Comparison of ENCODE assay signal across 28 mouse cellular contexts in genomic region chr2:75754606-75755005, GRCm38 (mm10).
"Had no signal": no experiment of that assay in that cellular context is flagged by ENCODE, and none has a peak within 500 bp of the region (broad histone marks: within the 10 kb centered on the region; RNA-seq: fewer than 3 reads in every experiment).

No protein-coding gene starts in this region.

- H3K36me3 ChIP-seq: embryonic facial prominence, embryonic 10.5 days; embryonic facial prominence, embryonic 12.5 days; embryonic facial prominence, embryonic 13.5 days; embryonic facial prominence, embryonic 15.5 days; forebrain, embryonic 10.5 days; forebrain, embryonic 12.5 days; forebrain, embryonic 15.5 days had no signal

- H3K9me3 ChIP-seq: embryonic facial prominence, embryonic 10.5 days; embryonic facial prominence, embryonic 12.5 days; embryonic facial prominence, embryonic 13.5 days; embryonic facial prominence, embryonic 15.5 days; forebrain, embryonic 10.5 days; forebrain, embryonic 12.5 days; forebrain, embryonic 13.5 days; forebrain, embryonic 15.5 days had no signal

- H3K27me3 ChIP-seq: embryonic facial prominence, embryonic 12.5 days; embryonic facial prominence, embryonic 13.5 days; embryonic facial prominence, embryonic 15.5 days; forebrain, embryonic 12.5 days; forebrain, embryonic 13.5 days; forebrain, embryonic 15.5 days had no signal

- H3K9ac ChIP-seq: embryonic facial prominence, embryonic 12.5 days; embryonic facial prominence, embryonic 13.5 days; embryonic facial prominence, embryonic 15.5 days; forebrain, embryonic 12.5 days; forebrain, embryonic 13.5 days; forebrain, embryonic 15.5 days; forebrain, postnatal 0 days had no signal

- H3K4me3 ChIP-seq: embryonic facial prominence, embryonic 10.5 days; embryonic facial prominence, embryonic 12.5 days; embryonic facial prominence, embryonic 13.5 days; embryonic facial prominence, embryonic 15.5 days; erythroblast, embryonic 14.5 days; forebrain, embryonic 10.5 days; forebrain, embryonic 12.5 days; forebrain, embryonic 13.5 days; forebrain, embryonic 15.5 days; gastrocnemius, adult 2 months had no signal

- DNase-seq: cerebellum, adult 18-20 months; cerebellum, adult 2 months; cerebellum, adult 8-10 months; cerebellum, adult 9-10 months; cerebellum, adult 9-11 months; cerebellum, postnatal 10 days; cerebellum, postnatal 14 days; cerebellum, postnatal 25 days; cerebellum, postnatal 36 days; embryo, embryonic 11 days; forebrain, postnatal 0 days; gastrocnemius, adult 2 months; gastrocnemius, postnatal 10 days; gastrocnemius, postnatal 14 days; gastrocnemius, postnatal 25 days; gastrocnemius, postnatal 36 days; heart, adult 18-20 months had no signal

- H3K4me2 ChIP-seq: embryonic facial prominence, embryonic 12.5 days; embryonic facial prominence, embryonic 13.5 days; embryonic facial prominence, embryonic 15.5 days; forebrain, embryonic 12.5 days; forebrain, embryonic 13.5 days; forebrain, embryonic 15.5 days had no signal

- ATAC-seq: forebrain, embryonic 13.5 days; forebrain, embryonic 14.5 days; forebrain, embryonic 15.5 days; forebrain, embryonic 16.5 days; forebrain, postnatal 0 days had no signal

- H3K27ac ChIP-seq: embryonic facial prominence, embryonic 10.5 days; embryonic facial prominence, embryonic 12.5 days; embryonic facial prominence, embryonic 13.5 days; embryonic facial prominence, embryonic 15.5 days; forebrain, embryonic 10.5 days; forebrain, embryonic 12.5 days; forebrain, embryonic 13.5 days; forebrain, embryonic 15.5 days; gastrocnemius, adult 2 months had no signal
